Mouse (Mus musculus) gastrocnemius, postnatal 36 days (tissue): ENCODE measurements at regions not wholly inside any gene's neighbourhood (a gene's known extent, or its start where the extent isn't known, plus 50 kb on each side); places are given as distances from the start of the nearest gene placed in this dataset.

Source experiments
- DNase-seq, 2 experiments: peaks; one replicate each; pipeline ENCODE4 v3.0.0; 2022
- intact Hi-C: fragments of 180-260 bp; cut with DNase I; formaldehyde crosslinking; loops from one replicate; pipeline ENCODE4 v1.15.1; 2025

DNA sequence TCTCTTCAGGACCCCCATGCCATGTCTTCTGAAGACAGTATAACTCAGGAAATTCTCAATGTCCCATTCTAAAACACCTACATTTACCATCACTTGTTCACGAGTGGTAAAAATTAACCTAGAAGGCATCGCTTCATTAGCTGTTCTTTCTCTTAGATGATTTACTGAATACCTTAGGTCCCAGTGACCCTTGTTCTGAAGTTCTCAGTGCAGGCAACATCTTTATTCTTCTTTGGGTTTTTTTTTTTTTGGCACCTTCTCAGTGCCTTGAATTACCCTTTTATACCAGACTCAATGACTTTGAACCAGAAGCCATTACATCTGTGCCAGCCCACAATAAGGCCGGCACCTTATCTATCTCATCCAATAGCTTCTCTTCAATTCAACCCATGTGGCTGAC lies 167.1 kb upstream of the Usp24 start:
- DNase-seq, result no peak
- intact Hi-C loops, result no loop called here

DNA sequence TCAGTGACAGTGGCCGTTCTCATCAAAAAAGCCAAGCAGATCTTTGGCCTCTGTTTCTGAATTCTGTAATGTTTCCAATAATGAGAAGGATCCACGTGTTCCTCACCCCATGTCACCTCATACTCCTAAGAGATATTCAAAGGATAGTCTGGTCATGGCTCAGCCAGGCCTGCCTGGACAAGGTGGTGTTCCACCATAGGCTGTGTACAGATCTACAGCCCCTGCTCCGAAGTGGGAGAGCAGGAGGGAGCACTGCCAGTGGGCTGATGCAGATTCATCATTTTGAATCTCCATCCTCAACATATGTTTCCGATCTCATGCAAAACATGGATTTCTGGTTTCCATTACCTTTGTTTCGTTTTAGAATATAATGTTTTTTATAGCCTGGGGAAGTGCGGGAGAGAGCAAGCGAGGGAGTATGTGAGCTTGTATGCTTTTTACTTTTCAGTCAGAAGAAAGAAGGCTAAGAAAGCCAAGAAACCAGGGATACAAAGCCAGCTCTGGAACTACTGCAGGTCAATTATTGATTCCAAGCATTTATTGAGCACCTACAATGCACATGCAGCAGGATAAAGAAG lies 166.5 kb upstream of the Usp24 start:
- DNase-seq, result no peak
- intact Hi-C loops, result no loop called here

DNA sequence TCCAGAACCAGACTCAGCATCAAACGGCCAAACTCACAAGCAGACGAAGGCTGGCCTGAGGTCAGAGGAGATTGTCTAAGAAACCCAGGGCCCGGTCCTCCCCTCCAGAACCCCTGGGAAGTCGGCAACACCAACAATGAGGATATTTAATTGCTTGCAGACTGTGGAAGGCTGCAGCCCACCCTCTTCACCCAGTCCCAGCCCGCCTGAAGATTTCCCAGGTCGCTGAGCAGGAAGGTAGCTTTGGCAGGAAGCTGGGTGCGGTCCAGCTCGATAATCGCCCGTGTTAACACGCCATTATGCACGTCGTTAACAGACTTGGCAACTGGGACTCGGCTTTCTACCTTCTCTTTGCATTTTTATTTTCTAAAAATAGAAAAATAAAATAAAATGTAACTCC lies 165.2 kb upstream of the Usp24 start:
- intact Hi-C loops, result no loop called here
- no peak for DNase-seq

DNA sequence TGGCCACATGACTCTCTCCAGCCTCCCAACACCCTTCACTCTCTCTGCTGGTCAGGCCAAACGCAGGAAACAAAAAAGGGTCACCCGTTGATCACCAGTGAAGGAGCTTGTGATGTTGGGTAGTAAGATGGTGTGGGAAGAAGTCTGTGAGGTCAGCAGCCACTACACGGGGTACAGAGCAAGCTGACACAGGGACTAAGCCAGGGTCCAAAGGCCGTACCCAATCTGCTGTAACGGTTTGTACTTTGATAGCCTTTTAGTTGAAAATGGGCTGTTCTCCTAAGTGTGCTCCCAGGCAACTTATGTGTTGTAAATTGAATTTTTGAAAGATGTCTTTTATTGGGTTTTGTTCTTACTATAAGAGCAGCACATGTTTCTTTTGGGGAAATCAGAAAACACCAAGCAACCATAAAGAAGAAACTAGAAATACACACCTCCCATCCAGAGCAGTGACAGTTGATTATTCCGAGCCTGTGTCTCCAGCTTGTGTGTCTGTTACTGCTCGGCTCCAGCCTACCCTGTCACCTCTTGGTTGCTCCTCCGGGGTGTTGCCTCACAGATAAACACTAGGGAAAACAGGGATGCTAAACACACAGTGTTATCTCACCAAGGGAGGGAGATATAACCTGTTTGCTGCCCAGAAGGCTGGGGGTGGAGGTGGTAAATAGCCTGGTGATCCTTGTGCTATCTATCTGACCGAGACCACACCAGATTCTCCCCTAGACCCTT lies 158.4 kb upstream of the Usp24 start:
- intact Hi-C loops, result no loop called here
- DNase-seq, result no peak

DNA sequence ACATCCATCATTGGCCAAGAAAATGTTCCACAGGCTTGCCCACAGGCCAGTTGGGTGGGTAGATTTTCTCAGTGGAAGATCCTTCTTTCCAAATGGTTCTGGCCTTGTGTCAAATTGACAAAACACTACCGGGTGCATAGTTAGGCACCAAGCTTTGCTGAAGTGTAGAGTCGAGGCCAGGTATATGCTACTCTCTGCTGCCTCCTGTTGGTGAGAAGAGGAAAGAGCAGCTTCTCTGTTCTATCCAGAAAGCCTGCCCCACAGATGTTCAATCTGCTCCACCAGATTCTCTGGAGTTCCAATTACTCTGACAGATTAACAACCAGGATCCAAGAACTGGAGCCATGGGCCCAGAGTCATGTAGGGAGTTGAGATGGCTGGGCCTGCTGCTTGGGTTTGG lies 154.4 kb upstream of the Usp24 start:
- intact Hi-C loops, result loop anchor here (5.0 kb wide), 1 partner anchor 51 kb away; no protein-coding TSS in a partner anchor
- no peak for DNase-seq

DNA sequence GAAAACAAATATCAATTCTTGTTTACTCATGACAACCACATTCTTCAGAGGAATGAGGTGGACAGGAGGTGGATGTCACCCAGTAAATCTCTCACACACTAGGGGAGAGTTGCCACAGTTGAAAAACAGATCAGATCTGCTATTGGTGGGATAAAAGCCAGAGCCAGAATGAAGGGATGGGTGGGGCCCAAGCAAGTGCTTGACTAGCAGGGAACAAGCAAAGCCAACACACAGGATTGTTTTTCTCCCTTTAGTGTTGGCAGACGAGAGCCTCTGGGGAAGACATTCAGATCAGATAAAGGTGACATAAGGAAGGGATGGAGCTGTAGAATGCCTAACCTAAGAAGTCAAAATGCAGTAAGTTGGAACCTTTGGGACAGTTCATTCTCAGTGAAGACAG lies 153.5 kb upstream of the Usp24 start:
- intact Hi-C loops, result loop anchor here (5.0 kb wide), 1 partner anchor 50 kb away; no protein-coding TSS in a partner anchor
- peak in 1 of 2 experiments; percentile 26 for DNase-seq

DNA sequence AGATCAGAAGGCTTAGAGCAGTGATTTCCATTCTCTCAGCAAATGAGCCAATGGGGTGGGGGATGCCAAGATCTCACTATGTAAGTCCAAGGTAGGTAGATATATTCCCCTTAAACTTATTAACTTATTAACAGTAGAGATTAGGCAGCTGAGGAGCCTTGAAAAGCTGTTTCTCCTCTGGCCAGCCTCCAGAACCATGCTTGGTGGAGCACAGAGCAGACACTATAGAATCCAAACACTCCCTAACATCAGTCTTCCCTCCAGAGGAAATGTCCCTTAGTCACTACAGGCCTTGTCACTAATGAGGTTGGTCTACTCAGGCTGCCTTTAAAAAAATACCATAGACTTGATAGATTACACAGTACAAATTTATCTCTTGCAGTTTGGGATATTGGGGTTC lies 152.8 kb upstream of the Usp24 start:
- no peak for DNase-seq

DNA sequence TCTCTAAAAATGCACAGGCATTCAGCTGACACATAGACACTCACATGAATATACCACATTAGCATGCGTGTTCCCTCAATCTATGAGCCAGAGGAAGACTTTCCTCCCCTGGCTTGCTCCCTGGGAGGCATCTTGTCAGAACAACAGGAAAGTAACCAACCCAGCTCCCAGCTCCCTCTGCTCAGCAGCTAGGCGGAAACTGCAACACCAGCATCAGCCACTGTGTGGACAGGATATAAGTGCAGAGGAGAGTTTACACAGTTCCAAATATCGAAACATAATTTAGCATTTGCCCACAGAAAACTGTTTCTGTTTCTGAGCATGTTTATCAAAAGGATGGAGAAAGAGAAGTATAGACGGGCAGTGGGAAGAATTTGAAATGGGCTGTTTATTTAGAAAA lies 148.3 kb upstream of the Usp24 start:
- intact Hi-C loops, result no loop called here
- DNase-seq, result no peak

More for the DNA sequence above, 152.8 kb upstream of the Usp24 start:
- intact Hi-C loops, result loop anchor here (5.0 kb wide), 1 partner anchor 49 kb away; no protein-coding TSS in a partner anchor

DNA sequence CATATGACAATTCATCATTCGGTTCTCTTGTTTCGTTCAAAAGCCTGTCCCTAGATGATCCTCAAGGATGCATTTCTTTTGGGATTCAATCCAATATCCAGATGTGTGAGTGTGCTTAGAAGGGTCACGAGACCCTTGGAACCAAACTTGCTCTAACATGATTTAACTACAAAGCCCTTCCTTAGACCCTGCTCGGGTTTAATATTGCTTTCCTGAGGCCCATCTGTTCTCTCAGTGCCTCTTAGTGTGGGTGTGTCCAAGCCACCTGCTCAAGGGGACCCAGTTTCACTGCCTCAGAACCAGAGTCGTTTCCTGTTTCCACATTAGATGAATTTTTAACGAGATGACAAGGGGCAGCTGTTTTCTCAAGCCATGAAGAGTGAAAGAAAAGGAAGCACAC lies 147.3 kb upstream of the Usp24 start:
- DNase-seq, result no peak
- intact Hi-C loops, result no loop called here

DNA sequence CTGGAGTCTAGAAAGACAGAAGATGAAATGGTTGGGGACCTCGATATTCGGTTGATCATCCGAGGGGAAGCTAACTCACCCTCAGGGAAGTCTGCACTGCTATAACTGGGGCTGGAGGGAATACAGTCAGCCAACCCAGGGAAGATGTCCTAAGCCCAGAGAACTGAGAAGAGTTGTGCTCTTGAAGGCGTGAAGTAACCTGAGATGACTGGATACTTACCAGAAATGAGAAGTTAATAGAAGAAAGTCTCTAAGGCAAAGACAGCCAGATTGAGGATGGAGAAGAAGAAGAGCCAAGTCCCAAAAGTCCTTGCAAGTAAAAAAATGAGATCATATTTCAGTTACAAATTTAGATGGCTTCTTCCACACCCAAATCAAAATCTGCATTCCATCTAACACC lies 146.5 kb upstream of the Usp24 start:
- intact Hi-C loops, result no loop called here
- DNase-seq, result no peak

DNA sequence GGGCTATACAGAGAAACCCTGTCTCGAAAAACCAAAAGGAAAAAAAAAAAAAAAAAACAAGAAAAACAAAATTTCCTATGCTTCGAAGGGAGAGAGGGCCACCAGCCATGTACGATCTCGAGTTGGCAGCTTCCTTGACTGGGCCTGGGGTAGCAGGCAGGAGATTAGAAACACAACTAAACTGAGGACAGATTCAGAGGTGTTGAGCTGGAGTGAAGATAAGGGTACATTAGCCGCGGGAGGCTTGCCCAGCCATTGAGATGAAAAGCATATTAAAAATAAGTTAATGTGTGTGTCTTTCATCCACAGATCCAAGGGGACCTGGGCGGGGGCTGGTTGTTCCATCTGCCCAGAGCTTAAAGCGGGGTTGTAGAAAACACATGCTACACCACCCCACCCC lies 145.3 kb upstream of the Usp24 start:
- DNase-seq, result no peak
- intact Hi-C loops, result no loop called here

DNA sequence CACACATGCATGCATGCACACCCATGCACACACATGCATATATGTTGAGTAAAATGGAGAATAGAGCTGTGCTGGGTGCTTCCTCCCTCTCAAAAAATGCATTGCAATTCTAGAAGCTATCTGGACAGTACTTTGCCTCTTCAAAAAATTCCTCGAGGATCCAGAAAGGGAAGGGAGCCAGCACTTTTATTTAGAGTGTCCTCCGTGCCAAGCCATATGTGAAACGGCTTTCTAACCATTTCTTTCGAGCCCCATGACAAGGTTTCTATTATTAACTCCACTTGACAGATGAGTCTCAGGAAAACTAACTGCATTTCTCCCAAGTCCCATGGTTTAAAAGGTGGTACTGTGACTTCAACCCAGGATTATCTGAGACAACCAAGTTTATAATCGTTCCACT lies 140.7 kb upstream of the Usp24 start:
- intact Hi-C loops, result no loop called here
- no peak for DNase-seq

DNA sequence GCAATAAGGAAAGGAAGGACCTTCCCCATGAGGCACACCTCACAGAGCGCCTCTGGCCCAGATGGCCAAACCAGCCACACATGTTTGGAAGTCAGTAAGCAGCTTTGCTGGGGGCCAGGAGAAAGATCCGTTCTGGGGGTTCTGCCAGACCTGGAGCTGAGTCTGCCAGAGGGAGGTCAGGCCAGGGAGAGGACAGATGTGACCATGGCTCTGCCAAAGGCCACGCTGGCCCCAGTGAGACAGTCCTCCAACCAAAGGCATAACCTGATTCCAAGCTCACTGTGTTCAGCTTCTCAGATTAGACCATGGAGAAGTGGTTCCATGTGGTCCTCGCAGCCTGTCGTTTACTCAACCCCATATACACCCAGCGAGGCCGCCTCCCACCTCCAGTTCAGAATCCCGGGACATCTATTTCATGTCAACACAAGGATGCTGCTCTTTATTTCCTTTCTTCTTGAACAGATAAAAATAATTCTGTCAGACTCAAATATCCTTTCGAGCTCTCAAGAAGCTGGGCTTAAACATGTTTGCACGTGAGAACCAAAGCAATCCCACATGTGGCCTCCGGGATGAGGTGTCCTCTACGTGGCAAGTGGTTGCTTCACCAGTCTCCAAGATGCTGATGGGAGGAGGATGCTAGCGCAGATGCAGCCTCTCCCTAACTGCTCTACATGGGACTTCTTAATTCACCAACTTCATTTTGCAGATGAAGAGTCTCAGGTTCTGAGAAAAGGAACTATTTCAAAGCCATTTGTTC lies 130.1 kb upstream of the Usp24 start:
- intact Hi-C loops, result no loop called here
- peak; percentile 82 to 88 for DNase-seq

DNA sequence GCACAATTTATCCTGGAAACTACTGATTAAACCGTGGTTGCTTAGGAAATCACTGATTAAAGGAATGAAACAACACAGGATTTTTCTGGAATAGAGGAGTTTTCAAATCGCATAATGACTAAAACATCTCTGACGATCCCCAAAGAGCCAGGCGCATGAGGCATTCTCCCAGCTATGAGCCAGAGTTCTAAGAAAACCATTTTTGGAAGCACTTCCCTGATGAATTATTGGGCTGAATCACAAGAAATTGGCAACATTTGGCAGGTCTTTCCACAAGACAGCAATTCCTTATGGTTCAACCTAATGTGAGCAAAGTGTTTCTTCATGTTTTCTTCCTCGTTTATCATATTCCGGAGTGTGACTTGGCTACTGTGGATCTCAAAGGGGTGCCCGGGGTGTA lies 129.3 kb upstream of the Usp24 start:
- DNase-seq, result no peak
- intact Hi-C loops, result no loop called here

DNA sequence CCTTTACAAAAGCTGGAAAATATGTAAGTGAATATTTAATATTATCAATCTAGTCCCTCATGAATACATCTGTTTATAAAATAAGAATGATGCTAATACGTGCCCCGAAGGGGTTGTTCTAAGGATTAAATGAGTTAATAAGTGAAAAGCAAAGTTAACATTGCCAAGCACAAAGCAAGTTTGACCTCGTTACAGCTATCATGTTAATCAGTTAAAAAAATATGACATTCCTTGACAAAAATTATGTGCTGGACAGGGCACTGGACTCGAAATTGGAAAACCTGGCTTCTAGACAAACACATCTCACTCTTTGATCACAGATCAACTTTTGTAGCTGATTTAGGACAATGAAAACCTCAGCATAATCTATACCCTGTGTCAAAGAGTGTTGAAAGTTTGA lies 125.8 kb upstream of the Usp24 start:
- intact Hi-C loops, result no loop called here
- no peak for DNase-seq

DNA sequence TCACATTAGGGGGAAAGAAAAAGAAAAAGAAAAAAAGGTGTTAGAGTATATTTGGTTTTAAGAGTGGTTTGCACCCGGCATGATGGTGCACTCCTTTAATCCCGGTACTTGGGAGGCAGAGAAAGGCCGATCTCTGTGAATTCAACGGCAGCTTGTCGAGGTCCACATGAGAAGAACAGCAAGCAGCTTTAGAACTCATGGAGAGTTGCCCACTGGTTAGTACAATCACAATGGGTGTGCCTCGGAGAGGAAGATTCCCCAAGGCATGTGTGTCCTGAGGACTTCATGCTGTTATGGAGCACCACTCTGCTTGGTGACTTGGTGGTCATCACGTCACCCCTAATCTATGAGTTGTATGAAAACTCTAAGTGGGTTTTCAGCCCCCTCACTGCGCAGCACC lies 124.7 kb upstream of the Usp24 start:
- intact Hi-C loops, result no loop called here
- DNase-seq, result no peak

DNA sequence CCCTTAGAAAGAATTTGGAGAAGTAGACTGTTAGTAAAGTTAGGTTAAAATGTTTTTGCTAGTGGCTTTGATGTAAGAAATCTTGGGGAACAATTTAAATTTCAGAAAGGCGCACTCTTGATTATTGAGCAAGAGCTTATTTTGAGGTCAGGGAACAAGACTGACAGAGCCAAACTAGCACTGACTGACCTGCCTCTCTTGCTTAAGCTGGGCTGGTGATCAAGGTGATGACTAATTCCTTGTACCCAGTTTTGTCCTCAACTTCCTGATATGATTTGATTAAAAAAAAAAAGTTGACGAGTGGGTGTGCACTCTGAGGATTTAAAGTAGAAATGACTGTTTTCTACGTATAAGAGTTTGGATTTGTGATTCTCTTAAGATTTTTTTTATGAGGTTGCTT lies 124.2 kb upstream of the Usp24 start:
- intact Hi-C loops, result no loop called here
- DNase-seq, result no peak

DNA sequence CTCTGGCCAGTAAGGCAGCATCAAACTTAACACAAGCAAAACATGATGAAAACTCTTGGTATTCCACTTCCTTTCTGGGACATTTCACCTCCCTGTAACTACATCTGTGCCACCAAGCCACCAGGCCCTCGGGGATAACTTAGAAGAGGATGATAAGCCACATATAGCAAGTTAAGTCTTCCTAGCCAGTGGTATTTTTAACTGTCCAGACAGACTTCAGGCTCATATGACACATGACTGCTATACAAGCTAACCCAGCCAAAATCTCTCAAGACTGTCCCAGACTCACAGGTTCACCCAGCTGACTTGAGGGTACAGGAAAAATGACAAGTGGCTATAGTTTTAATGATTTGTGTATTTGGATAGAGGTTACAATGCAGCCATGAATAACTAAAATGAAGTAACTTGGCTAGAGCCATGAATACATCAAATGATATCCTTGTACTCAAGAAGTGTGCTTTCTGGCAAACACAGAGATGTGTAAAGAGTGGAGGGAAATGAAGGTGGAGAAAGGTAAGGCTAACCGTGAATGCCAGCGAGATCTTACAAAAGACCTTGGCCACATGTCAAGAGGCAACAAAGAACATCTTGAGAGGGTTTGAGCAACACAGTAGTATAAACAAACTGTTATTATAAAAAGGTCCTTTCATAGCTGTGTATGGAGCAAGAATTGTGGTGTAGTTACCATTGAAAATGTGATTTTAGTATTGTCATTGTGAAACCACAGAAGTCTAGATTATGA lies 122.6 kb upstream of the Usp24 start:
- DNase-seq, result no peak
- intact Hi-C loops, result no loop called here

DNA sequence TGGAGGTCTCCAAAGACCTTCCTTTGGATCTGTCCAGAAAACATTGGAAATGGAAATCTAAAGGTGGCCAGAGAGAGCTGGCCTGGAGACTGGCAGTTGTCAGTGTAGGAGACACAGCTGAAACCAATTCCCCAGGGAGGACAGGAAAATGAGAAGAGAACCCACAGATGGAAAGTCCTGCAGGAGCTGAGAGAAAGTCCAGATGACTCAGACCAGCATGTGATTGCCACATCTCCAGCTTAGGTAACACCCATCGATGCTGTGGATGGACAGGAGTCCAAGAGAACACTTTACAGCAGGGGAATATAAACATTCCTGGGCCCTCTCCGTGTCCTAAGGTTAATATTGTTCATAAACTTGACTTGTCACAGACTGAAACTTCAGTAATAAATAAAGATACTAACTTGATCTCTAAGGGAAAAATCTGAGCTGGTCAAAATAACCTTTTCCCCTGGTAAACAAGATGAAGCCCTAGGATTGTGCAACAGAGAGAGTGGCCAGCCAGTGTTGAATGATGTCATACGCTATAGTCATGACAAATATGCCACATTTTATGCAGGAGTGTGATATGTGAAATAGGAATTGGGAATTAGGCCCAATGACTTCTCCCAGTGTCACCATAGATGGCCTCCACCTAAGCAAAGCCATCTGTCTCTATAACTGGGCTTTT lies 120.4 kb upstream of the Usp24 start:
- no peak for DNase-seq
- intact Hi-C loops, result no loop called here

DNA sequence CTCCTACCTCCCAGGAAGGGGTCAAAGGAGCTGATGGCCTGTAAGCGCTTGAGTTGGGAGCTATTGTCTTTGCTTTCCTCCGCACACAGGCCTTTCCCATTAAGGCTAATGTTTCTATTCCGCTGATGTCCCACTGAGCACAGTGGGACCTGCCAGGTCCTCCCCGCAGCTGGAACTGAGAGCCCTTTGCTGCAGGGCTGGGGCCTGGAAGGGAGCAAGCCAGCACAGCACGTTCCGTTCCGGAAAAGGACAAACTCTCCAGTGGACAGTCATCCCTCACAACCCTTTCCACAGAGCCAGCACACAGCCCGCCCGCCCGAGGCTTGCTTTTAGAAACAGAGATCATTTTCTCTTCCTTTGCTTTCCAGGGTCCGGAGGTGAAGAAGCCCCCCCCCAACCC lies 116.2 kb upstream of the Usp24 start:
- DNase-seq, result peak; percentile 71 to 87
- intact Hi-C loops, result no loop called here

DNA sequence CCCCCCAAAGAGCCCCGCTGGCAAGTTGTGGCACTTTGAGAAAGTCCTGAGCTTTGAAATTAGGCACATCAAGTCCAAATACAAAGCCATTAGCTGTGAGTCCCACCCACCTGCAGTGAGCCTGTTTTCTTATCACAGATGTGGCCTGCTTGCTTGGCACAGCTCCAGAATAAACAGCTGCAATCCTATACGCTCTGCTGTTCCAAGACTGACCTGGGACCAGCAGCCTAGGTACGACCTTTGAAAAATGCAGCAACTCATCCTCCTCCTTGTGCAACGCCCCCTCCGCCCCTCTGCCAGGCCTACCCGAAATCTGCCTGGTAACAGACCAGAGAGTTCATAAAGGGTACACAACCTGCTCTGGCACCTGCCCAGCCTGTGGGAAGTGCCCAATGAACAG lies 115.8 kb upstream of the Usp24 start:
- peak; percentile 38 to 47 for DNase-seq
- intact Hi-C loops, result no loop called here
